Mouse (Mus musculus) brain, embryonic 14.5 days (tissue): ENCODE data around the gene Slc39a11.

ENCODE experiments used
- CTCF ChIP-seq: fragments of 200-500 bp; IDR thresholded peaks from 2 replicates; pipeline ENCODE4 v1.5.1; 2012; ENCODE audit warnings: inconsistent platforms, mild to moderate bottlenecking, moderate library complexity, borderline replicate concordance; ENCODE audit not compliant: insufficient read depth, insufficient read length; ENCODE audit errors: extremely low read depth
- POLR2A ChIP-seq: fragments of 200-500 bp; IDR thresholded peaks from 2 replicates; pipeline ENCODE4 v1.6.1; 2012; ENCODE audit warnings: mild to moderate bottlenecking, inconsistent platforms, borderline replicate concordance; ENCODE audit not compliant: poor library complexity, insufficient read depth, insufficient read length, severe bottlenecking; ENCODE audit errors: extremely low read depth

DNA sequence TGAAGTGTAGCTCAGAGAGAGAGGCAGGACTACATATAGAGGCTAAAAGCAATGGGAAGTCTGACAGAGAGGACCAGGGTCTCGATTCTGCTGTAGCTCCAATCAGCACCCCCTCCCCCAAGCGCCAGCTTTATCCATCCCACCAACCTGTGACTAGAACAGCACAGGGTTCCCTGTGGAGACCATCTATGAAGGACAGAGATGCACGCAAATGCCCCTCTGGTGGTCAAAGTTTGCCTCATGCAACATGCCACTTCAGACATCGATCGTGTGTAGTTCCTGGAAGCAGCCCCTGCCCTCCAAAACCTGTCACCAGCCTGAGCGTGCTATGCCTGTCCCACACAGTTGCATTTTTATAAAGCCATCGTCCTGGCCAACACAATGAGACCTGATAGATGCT is 129.9 kb downstream of the Slc39a11 start:
- no peak for TF ChIP-seq CTCF
- no peak for TF ChIP-seq POLR2A
